Mouse (Mus musculus) ES-CJ7 (cell line): ENCODE data around the gene Ankrd12.
A peak's percentile ranks its signal among the peaks of the same experiment; 100 is the strongest.
"Not testable (repeated sequence)": the region's sequence is repeated elsewhere in the genome, so short reads cannot be mapped to it uniquely, and the experiment has no call there.

ENCODE experiments used
- DNase-seq: peaks from one replicate; pipeline ENCODE4 v3.0.0; 2011; ENCODE audit warnings: low read depth, low spot score

Ankrd12 gene

DNA sequence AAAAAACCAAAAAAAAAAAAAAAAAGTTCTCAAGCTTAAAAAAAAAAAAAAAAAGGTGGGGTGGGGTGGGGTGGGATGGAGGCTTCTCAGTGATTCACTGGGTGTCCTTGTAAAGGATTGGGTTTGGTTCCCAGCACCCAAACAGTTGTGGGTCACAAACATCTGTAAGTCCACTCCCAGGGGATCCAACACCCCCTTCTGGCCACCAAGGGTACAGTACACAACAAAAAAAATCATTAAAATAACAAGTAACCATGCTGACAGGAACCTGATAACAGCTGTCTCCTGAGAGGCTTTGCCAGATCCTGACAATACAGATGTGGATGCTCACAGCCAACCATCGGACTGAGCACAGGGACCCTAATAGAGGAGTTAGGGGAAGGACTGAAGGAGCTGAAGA lies 7.6 kb upstream of the Ankrd12 start:
- DNase-seq = peak; percentile 58

- DNase-seq = peak; percentile 17
Measured at GRCm38 (mm10) chr17:66077437-66077850, 555 bp upstream of the Ankrd12 start.

DNA sequence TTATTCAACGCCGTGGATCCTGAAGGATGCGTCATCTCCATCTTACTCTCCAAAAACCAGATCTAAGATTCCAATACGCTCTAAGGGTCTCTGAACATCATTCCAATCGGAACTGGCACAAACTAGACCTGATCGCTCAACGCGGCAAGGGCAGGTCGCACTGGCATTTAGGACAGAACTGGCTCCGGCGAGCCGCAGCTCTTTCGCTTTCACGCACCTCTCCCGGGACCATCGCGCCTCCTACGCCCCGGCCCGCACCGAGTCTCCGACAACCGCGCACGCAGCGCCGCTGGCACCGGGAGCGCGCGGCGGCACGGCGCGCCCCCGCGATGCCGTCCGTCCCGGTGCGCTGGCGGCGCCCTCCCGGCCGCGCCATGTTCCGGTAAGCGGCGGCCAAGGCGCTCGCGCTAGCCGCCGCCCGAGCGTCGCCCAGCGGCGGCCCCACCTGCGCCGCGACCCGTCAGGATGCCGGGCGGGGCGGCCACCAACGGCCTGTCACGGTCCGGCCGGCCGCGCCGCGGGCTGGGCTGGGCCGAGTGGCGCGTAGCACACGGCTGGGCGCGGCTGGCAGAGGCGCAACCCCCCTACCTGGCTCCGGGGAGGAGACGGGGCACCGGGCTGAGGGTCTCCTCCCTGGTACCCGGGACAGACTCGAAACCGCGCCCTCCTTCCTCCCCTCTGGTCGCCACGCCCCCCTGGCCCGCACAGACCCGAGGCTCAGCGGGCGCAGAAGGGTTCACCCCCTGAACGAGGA lies 538 bp downstream of the Ankrd12 start:
- DNase-seq = peak; percentile 36

DNA sequence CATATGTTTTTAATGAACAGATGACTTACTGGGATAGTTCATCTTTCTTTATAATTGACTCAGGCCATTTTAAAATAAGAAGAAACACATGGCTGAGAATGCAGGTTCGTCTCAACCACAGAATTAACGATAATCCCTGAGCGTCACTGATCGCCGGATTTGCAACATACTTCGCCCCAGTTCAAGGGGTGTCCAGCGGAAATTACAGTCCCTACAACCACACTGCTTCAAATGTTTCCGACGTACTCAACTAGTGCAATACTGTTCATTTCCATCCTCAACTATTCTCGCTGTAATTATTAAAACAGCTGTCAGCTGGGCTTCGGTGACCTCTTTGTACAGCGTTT lies 1.1 kb downstream of the Ankrd12 start:
- no peak for DNase-seq

DNA sequence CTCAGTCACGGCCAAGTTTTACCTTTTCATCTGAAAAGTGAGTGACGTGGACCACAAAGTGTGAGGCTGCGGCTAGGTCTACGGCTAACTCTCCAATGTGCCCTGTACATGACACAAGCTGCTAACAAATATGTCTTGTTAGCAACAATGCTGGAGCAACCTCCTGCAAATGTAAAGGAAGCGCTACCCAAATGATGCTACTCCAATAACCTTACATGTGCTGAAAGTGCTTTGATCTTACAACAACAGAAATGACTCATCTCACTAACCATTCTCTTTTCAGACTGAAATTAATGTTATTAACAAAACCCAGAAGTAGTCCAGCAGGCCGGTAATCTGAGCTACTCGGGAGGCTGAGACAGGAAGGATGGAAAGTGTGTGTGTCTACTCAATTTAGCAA lies 2.9 kb downstream of the Ankrd12 start:
- DNase-seq = no peak

GRCm38 (mm10) chr17:66069036-66069435 lies 7.9 kb downstream of the Ankrd12 start:
- DNase-seq = not testable (repeated sequence)

DNA sequence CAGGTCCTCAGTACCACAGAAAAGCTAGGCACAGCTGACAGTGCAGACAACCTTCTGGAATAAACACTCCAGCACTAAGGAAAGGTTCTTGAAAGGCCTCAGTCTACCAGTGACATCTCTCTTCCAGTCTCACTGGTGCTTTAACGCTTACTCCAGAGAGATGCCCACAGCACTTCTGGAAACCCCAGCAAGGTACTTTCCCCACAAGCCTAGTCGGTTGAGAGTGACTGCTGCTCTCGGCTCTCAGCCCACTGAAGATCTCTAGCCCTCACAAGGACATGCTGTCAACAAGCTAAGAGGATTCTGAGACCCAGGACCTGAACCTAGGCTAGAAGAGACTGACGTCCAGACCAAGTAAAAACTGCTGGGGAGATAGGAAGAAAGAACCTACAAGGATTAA lies 11.8 kb downstream of the Ankrd12 start:
- no peak for DNase-seq

DNA sequence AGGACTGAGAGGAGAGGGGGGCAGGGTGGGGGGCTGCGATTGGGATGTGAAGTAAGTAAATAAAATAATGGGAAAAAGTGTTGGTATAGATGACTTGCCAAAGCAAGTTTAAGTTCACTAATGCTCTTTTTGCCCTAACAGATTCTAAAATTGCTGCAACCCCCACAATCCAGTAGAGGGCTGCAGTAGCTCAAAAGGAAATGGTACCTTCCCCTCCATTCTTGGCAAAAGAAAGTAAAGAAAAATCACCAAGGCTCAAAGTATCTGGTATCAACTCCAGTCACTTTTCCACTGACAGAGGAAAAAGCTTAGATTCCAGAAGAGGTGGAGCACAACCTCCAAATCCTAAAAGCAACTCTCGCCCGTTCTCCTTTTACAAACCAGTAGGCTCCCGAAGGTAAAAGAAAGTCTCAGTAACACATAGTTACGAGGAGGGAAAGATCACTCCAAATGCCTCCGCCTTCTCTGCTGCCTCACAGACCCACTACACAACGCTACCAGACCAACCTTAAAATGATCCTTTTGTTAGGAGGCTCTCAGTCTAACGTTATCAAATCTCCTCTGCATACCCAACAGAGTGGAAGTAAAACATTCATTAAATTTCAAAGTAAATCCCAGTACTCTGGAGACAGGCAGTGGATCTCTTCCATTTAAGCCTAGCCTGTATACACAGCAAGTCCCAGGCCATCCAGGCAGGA lies 15.5 kb downstream of the Ankrd12 start:
- no peak for DNase-seq

DNA sequence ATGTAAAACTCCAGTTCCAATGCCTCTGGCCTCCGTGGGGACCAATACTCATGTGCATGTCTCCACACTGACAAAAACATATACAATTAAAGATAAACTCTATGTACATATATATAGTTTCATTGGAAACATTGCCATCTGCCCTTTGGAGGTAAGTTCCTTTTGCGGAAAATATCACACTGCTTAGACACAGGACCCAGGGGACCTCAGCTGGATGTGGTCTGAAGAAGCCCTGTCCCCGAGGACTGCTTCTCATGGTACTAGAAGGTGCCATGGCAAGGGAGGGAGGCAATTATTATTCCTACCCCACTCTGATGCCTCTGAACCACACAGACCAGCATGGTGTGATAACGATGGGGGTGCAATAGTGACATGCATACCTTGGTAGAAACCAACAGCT lies 18.7 kb downstream of the Ankrd12 start:
- DNase-seq = no peak

GRCm38 (mm10) chr17:66057145-66057544 lies 19.7 kb downstream of the Ankrd12 start:
- DNase-seq = no peak

DNA sequence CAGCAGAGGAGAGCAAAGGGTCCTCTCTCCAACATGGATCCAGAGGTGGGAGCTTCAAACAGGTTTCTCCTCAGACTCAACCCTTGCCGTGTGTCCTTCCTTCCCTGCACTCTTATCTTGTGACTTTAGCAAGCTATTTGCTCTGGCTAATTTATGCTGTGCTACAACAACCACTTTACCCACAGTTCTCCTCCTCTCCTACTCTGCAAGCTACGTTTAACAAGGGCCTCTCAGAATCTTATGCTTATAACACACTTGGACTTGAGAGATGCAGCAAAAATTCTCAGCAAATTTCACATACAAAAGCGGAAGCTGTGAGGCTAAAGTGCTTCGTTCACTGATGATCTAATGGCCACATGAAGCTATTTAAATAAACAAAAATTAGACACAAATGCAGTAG lies 23.5 kb downstream of the Ankrd12 start:
- no peak for DNase-seq

DNA sequence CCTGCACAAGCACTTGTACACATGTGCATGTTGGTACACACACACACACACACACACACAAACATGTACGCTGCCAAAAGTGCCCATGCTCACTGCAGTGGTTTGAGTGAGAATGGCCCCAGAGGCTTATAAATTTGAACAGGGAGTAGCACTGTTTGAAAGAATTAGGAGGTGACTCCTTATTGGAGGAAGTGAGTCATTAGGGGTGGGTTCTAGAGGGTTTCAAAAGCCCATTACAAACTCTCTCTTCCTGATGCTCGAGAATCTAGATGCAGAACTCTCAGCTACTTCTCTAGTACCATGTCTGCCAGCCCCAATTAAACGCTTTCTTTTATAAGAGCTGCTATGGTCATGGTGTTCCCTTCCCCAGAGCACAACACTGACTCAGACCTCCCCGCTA lies 28.1 kb downstream of the Ankrd12 start:
- no peak for DNase-seq

GRCm38 (mm10) chr17:66048199-66048598 lies 28.7 kb downstream of the Ankrd12 start:
- no peak for DNase-seq

- not testable (repeated sequence) for DNase-seq
Measured at GRCm38 (mm10) chr17:66043679-66044078, 33.2 kb downstream of the Ankrd12 start.

DNA sequence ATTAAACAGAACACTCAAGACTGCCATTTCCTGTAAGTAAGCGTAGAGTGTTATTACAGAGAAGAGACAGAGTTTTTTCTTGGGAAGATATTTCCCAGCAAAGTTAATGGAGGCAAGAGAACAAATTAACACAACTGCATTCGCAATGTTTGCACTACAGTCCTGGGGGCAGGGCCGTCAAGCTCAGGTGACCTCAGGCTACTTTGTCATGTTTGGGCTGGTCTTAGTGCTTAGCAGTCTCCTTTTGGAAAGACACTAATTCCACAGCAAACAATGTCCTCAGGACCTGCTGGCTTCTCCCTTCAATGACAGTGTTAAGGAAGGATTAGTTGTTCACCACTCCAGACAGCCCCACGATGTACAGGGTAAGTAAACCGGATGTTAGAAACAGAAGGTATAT lies 35.9 kb downstream of the Ankrd12 start:
- no peak for DNase-seq

DNA sequence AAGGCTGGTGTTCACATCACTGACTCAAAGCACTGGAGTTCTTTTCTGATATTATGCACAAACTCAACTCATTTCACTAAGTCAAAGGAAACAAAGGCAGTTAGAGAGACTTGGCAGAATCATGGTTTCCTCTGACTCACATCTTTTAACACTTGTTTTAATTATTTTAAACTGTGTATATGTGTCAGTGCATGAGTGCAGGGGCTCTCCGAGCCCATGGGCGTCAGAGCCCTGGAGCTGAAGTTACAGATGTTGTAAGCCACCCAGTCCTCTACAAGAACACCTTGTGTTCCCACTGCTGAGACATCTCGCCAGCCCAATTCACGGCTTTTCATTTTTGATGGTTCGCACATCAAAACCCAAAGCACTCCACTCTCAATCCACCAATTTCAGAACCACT lies 43.6 kb downstream of the Ankrd12 start:
- DNase-seq = no peak

DNA sequence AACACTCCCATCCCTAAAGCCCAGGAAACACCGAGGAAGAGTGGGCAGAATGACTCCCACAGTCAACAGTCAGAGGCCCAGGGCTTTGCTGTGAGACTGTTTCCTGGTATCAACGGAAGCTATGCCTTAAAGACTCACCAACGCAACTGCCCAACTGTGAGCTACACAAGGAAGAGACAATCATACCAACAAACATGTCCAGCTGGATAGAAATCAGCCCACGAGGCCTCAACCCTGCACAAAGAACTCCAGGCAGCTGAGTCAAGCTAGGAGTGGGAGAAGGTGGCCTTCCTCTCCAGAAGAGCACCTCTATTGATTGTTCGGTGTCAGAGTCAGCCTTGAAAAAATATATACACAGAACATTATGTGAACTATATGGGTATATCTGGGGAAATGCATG lies 44.9 kb downstream of the Ankrd12 start:
- DNase-seq = no peak

DNA sequence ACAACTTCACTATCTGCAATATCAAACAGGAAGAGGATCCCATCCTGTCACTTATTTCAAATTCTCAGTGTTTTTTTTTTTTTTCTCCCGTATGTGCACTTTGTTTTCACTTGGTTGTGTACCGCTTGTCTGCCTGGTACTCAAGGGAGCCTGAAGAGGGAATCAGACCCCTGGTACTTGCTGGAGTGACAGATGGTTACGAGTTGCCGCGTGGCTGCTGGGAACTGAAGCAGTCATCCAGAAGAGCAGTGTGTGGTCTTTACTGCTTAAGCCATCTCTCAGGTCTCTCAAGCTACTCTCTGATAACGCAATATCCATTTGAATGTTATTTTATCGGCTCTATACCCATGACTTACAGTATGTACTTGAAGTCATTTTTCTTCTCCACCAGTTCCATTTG lies 52.7 kb downstream of the Ankrd12 start:
- no peak for DNase-seq

GRCm38 (mm10) chr17:66011790-66012189 lies 65.1 kb downstream of the Ankrd12 start:
- DNase-seq = no peak

- no peak for DNase-seq
Measured at GRCm38 (mm10) chr17:66007892-66008291, 69.0 kb downstream of the Ankrd12 start.

DNA sequence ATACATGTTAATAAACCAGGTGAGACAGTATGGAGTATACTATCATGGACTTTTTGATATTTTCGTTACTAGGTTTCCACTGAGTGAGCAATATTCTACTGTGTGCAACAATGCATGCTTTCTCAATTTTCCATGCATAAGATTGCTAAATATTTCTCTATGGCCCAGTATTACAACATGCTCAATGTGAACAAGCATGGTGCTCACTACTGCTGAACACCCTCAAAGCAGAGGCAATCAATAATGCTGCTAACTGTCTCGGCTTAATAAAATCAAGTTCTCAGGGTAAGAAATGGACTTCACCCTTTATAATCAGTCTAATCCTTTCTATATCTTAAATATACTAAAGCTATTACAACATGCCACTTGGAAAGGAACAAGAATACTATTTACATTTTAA lies 69.4 kb downstream of the Ankrd12 start:
- no peak for DNase-seq

DNA sequence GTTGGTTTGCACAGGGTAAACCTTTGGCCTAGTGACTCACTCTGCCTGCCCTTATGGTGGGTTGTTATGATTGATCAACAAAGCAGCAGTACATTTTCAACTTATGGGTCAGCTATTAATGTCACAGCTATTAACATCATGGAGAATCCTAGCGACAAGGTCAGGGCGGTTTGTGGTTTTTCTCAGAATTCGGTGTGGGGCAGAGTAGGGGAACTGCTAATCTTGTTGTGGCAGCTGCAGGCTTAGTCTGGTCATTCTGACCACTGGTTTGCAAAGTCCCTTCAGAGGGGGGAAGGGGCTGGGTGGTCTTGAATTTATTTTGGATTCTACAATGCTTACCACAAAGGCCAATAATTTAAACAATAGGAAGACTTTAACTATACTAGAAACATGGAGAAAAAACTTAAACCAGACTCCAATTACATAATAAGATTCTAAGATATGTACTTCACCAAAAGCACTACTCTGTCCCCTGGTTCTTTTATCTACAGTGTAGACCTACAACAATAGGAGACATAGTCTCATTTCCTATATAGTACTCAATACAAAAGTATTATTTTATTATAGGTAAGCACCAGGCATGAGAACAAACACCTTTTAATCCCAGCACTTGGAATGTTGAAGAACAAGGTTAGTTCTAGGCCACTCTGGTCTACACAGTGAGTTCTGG lies 88.6 kb downstream of the Ankrd12 start:
- DNase-seq = no peak

- not testable (repeated sequence) for DNase-seq
Measured at GRCm38 (mm10) chr17:65976720-65977119, 100.2 kb downstream of the Ankrd12 start.
